Mouse (Mus musculus) olfactory bulb, adult 2 months (tissue): Measurements from ENCODE around the gene Etfdh.

Experiments used
- CTCF ChIP-seq: fragments of 200-500 bp; IDR thresholded peaks from 2 replicates; pipeline ENCODE4 v1.5.1; 2012; ENCODE audit warnings: low read depth, mild to moderate bottlenecking, low read length, moderate library complexity; ENCODE audit not compliant: insufficient read depth
- POLR2A ChIP-seq: fragments of 200-500 bp; IDR thresholded peaks from 2 replicates; pipeline ENCODE4 v1.6.1; 2012; ENCODE audit warnings: mild to moderate bottlenecking, low read depth, low read length, moderate library complexity; ENCODE audit not compliant: insufficient read depth

- TF ChIP-seq CTCF (no peak), POLR2A (no peak)
Observed at GRCm38 (mm10) chr3:79589671-79590070, 39.6 kb downstream of the Etfdh start.
